Mouse (Mus musculus): ENCODE data around the gene Rp2.
"Not testable (repeated sequence)": the region's sequence is repeated elsewhere in the genome, so short reads cannot be mapped to it uniquely, and the experiment has no call there.

- TF ChIP-seq CTCF, EP300 (IDR thresholded peaks at IDR 0.05; ENCODE audit: low read depth): not testable (repeated sequence)
Observed at GRCm38 (mm10) chrX:20391964-20392363, 27.7 kb downstream of the Rp2 start.
